Mouse (Mus musculus) ES-E14 (cell line): ENCODE data around the gene Sf3b5. TPM values are rescaled to one million over a fixed set of nuclear protein-coding genes. Genes with fewer than 3 reads are reported as not detected.

Source experiments
- DNase-seq: peaks from one replicate; pipeline ENCODE4 v3.0.0-alpha.2; 2013; ENCODE audit warnings: low read depth, low spot score
- H3K27ac ChIP-seq: 2 replicates; pipeline ENCODE4 v1.5.1; 2012; ENCODE audit warnings: low read depth, mild to moderate bottlenecking, low read length, moderate library complexity, mixed read lengths; ENCODE audit not compliant: poor library complexity, insufficient read depth, severe bottlenecking
- H3K36me3 ChIP-seq: 2 replicates; pipeline ENCODE4 v1.6.1; 2012; ENCODE audit warnings: mild to moderate bottlenecking, low read length, moderate library complexity, mixed read lengths; ENCODE audit not compliant: control insufficient read depth, poor library complexity, insufficient read depth, severe bottlenecking
- H3K4me1 ChIP-seq, 2 experiments: fragments of 150-350 bp in 1 of 2; sonication (generic) in 1 of 2; 2 replicates each; pipeline ENCODE4 v1.6.1; 2012; ENCODE audit warnings: low read length in 2 of 2, mild to moderate bottlenecking in 1 of 2, mixed read lengths in 1 of 2; ENCODE audit not compliant: control insufficient read depth in 2 of 2, insufficient read depth in 2 of 2, poor library complexity in 1 of 2
- H3K4me3 ChIP-seq, 2 experiments: fragments of 150-350 bp in 1 of 2; sonication (generic) in 1 of 2; 2 replicates each; pipeline ENCODE4 v1.5.1; 2012; ENCODE audit warnings: low read length in 2 of 2, low read depth in 1 of 2, mild to moderate bottlenecking in 1 of 2, mixed read lengths in 1 of 2; ENCODE audit not compliant: insufficient read depth in 1 of 2, poor library complexity in 1 of 2, severe bottlenecking in 1 of 2
- H3K9ac ChIP-seq: 2 replicates; pipeline ENCODE4 v1.6.1; 2012; ENCODE audit warnings: low read depth, mild to moderate bottlenecking, low read length, mixed read lengths; ENCODE audit not compliant: poor library complexity, insufficient read depth, severe bottlenecking
- H3K9me3 ChIP-seq: fragments of 150-350 bp; sonication (generic); 2 replicates; pipeline ENCODE4 v1.6.1; 2012; ENCODE audit warnings: low read depth, mild to moderate bottlenecking, low read length; ENCODE audit not compliant: control insufficient read depth, insufficient read depth
- CHD2 ChIP-seq: IDR thresholded peaks from 2 replicates; pipeline ENCODE4 v1.6.1; 2014; ENCODE audit warnings: mild to moderate bottlenecking, low read depth, low read length, inconsistent platforms
- HCFC1 ChIP-seq: IDR thresholded peaks from 2 replicates; pipeline ENCODE4 v1.6.1; 2012; ENCODE audit warnings: low read length, inconsistent platforms, borderline replicate concordance; ENCODE audit not compliant: insufficient read depth
- MAFK ChIP-seq: IDR thresholded peaks from 2 replicates; pipeline ENCODE4 v1.6.1; 2014; ENCODE audit warnings: mild to moderate bottlenecking, low read depth, low read length, inconsistent platforms; ENCODE audit not compliant: insufficient read depth
- ZC3H11A ChIP-seq: IDR thresholded peaks from 2 replicates; pipeline ENCODE4 v1.6.1; 2012; ENCODE audit warnings: low read depth, mild to moderate bottlenecking, inconsistent platforms, low read length, borderline replicate concordance
- ZNF384 ChIP-seq: IDR thresholded peaks from 2 replicates; pipeline ENCODE4 v1.6.1; 2012; ENCODE audit warnings: low read depth, low read length, inconsistent platforms
- in situ Hi-C, 2 experiments: fragments of 600-800 bp; cut with MboI; formaldehyde crosslinking; loops; one replicate each; pipeline ENCODE4 v1.15.1; 2025; ENCODE audit warnings: low sequenced_read_pairs in 2 of 2, inconsistent platforms in 1 of 2; ENCODE audit not compliant: unreplicated experiment in 2 of 2
- total RNA-seq: library from RNA; depleted of rRNA; stranded (reverse); fragments of 300-350 nt; gene quantifications from 2 replicates; pipeline ENCODE4 v1.2.3, GENCODE M21; 2012

Sf3b5 gene
- total RNA-seq, 1 experiment: 37.7 TPM

- 0 out of 4 replicates have a peak overlapping the region, but pooled peaks of 1 of the 2 experiments have one; percentile 9 for H3K4me3 ChIP-seq
- in situ Hi-C loops: no loop called here
- H3K4me1 ChIP-seq: peaks cover 0 to 8% of the 10 kb centered on the region in 2 experiments; a peak in 1 of 4 replicates
- no peak overlapping the region for H3K9ac ChIP-seq
- H3K27ac ChIP-seq: no peak overlapping the region
- no peak for TF ChIP-seq ZC3H11A
- no peak for TF ChIP-seq ZNF384
- TF ChIP-seq CHD2: no peak
- TF ChIP-seq MAFK: no peak
- no peak for TF ChIP-seq HCFC1
- DNase-seq: no peak
- H3K9me3 ChIP-seq: no peaks in the 10 kb centered on the region
- no peaks in the 10 kb centered on the region for H3K36me3 ChIP-seq
These were observed 11.6 kb upstream of the Sf3b5 start for GRCm38 (mm10) chr10:12993411-12994039.

- H3K36me3 ChIP-seq: no peaks in the 10 kb centered on the region
- H3K9me3 ChIP-seq: no peaks in the 10 kb centered on the region
- in situ Hi-C loops: no loop called here
- peak; percentile 75 for DNase-seq
- H3K27ac ChIP-seq: no peak overlapping the region
- peaks cover 0 to 8% of the 10 kb centered on the region in 2 experiments; a peak in 1 of 4 replicates for H3K4me1 ChIP-seq
- H3K4me3 ChIP-seq: no peak overlapping the region
- no peak for TF ChIP-seq MAFK
- peak; percentile 85 for TF ChIP-seq ZC3H11A
- H3K9ac ChIP-seq: no peak overlapping the region
These were observed 8.2 kb upstream of the Sf3b5 start for GRCm38 (mm10) chr10:12996736-12997477.

DNA sequence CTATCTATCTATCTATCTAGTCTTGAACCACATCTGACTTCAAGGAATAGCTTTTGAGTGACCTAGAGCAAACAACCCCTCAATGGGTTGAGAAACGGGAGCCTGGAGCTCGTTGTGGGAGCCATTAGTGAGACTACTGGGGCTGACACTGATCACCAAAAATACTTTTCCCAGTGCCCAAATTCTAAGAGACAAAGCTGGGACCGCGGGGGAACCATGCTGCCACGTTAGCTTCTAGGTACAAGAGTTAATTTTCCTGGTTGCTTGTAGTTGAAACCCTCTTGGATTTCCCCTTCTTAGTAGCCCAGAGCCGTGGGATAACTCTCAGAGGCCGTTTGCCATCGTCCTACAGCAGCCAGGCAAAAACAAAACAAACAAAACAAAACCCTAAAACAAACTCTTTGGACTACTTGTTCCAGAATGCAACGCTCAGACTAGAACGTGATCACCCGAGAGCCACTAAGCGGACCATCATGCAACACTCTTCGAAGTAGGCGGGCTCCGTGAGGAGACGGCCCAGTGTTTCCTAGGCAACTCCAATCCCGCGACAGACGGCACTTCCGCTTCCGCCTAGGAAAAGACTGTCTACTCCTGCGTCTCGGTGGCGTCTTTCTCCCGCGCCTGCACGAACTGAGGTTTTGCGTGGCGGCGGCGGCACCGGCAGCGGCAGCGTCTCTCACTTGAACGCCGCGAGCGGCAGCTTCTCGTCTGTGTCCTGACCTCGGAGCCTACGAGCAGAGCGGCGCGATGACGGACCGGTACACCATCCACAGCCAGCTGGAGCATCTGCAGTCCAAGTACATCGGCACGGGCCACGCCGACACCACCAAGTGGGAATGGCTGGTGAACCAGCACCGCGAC lies 3.0 kb downstream of the Sf3b5 start:
- in situ Hi-C loops: loop anchor here in 1 of 2 experiments (25.0 kb wide), 1 partner anchor 429 kb away; no protein-coding TSS in a partner anchor
- Histone ChIP-seq H3K9ac (peak overlapping the region; percentile 95), H3K9me3 (no peaks in the 10 kb centered on the region), H3K4me1 (peaks cover 0 to 3% of the 10 kb centered on the region in 2 experiments; a peak in 1 of 4 replicates), H3K27ac (no peak overlapping the region), H3K4me3 (peak overlapping the region; percentile 92 to 94), H3K36me3 (no peaks in the 10 kb centered on the region; the same call in 1 of the 2 replicates)
- TF ChIP-seq ZNF384 (no peak), CHD2 (peak; percentile 85), HCFC1 (peak; percentile 91), ZC3H11A (no peak)
- DNase-seq: peak; percentile 94

GRCm38 (mm10) chr10:13008737-13009121 lies 3.6 kb downstream of the Sf3b5 start:
- no peak overlapping the region for H3K27ac ChIP-seq

More at GRCm38 (mm10) chr10:13008737-13009121, 3.6 kb downstream of the Sf3b5 start:
- H3K4me3 ChIP-seq: peak overlapping the region; percentile 92 to 94
- TF ChIP-seq ZNF384: no peak
- no peak for TF ChIP-seq CHD2
- TF ChIP-seq MAFK: no peak
- no peak for TF ChIP-seq HCFC1
- no peak for TF ChIP-seq ZC3H11A
- in situ Hi-C loops: loop anchor here in 1 of 2 experiments (25.0 kb wide), 1 partner anchor 429 kb away; no protein-coding TSS in a partner anchor
- peaks cover 0 to 3% of the 10 kb centered on the region in 2 experiments; a peak in 1 of 4 replicates for H3K4me1 ChIP-seq
- no peak for DNase-seq
- peak overlapping the region; percentile 95 for H3K9ac ChIP-seq
- H3K9me3 ChIP-seq: no peaks in the 10 kb centered on the region
- H3K36me3 ChIP-seq: no peaks in the 10 kb centered on the region; the same call in 1 of the 2 replicates
